Mouse (Mus musculus) gastrocnemius, postnatal 25 days (tissue): Measurements from ENCODE around the gene Pus7l. TPM values are rescaled to one million over a fixed set of nuclear protein-coding genes. Genes with fewer than 3 reads are reported as not detected.

Experiments
- DNase-seq: peaks from one replicate; pipeline ENCODE4 v3.0.0; 2022
- total RNA-seq, 2 experiments: library from RNA; stranded (reverse); gene quantifications; 1 replicate in 1 of 2; 2 replicates in 1 of 2; pipeline ENCODE4 v1.2.3; 2021

Gene Pus7l
- total RNA-seq, 2 experiments from 2014 or later: 1.1 to 1.5 TPM

GRCm38 (mm10) chr15:94477287-94477686 lies 66.1 kb downstream of the Pus7l start:
- no peak for DNase-seq

GRCm38 (mm10) chr15:94475975-94476374 lies 67.4 kb downstream of the Pus7l start:
- no peak for DNase-seq

Other genes starting within 250 kb of the Pus7l start
- 10 to 100 TPM; 12.0 to 13.9 TPM for gene Adamts20, start 78.1 kb downstream of the Pus7l start, total RNA-seq
- 1 to 10 TPM; 3.0 to 3.8 TPM for gene Irak4, start 96 bp upstream of the Pus7l start, total RNA-seq
- gene Twf1, start 46.3 kb upstream of the Pus7l start, total RNA-seq: 10 to 100 TPM in 1 of 2 experiments, 1 to 10 TPM in 1; 9.6 to 10.5 TPM
- 10 to 100 TPM; 18.2 to 22.8 TPM for gene Tmem117, start 85.7 kb upstream of the Pus7l start, total RNA-seq